Mouse (Mus musculus) bone marrow macrophage, adult 2 months (primary cell): ENCODE measurements around the gene Morc2b.

ENCODE experiments used
- CTCF ChIP-seq: IDR thresholded peaks from 2 replicates; pipeline ENCODE4 v1.5.1; 2012; ENCODE audit warnings: low read depth, mild to moderate bottlenecking, low read length, moderate library complexity
- POLR2A ChIP-seq: IDR thresholded peaks from 2 replicates; pipeline ENCODE4 v1.6.1; 2012; ENCODE audit warnings: mild to moderate bottlenecking, low read depth, low read length, borderline replicate concordance

- TF ChIP-seq CTCF (no peak), POLR2A (no peak)
Measured at GRCm38 (mm10) chr17:33092391-33093193, 46.9 kb downstream of the Morc2b start.
